Mouse (Mus musculus) regulatory T cell (primary cell): ENCODE data around the gene Ccni.

Experiments used
- in situ Hi-C: fragments of 300-600 bp; cut with MboI, MseI; formaldehyde crosslinking; loops from one replicate; pipeline ENCODE4 v1.15.1; 2025; ENCODE audit warnings: high pct_unique_total_duplicates

Ccni gene

DNA sequence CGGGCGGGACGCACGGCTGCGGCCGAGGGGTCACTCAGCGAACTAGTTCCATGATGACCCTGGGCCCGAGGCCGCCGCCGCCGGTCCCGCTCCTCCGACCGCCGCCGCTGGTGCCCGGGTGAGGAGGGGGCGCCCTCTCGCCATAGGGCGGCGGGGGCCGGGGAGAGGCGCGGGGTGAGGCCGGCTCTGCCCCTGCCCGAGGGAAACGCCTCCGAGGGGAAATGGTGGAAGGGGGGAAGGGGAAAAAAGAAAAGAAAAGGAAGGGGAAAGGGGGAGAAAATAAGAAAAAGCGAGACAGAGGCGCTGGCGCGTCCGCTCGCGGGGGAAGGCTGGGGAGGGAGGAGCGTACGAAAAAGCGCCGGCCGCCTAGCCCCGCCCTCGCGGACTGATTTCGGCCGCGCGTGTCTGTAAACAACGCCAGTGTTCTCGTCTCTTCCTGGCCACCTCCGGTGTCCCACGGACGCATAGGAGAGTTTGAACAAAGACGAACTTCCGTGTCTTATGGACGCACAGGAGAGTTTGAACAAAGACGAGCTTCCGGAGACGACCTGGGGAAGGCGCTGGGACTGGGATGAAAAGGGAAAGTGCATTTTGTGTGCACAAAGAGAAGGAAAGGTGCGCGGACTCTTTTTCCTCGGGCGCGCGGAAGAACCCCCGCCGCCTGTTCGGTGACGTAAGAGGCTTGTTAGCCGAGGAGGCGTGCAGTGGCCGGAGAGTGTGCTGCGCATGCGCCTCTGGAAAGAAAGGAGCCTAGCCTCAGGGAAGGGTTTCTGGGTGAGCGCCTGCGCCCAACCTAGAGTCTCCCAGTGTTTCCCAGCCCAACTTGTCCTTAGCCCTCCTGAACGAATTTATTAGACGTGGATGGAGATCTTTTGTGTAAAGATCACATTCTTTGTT, at the start of gene Ccni, which contains the start of gene 2010109A12Rik:
Gene Ccni, minus strand, starts transcription at position 387 of the 897 bp plus-strand sequence.
Gene 2010109A12Rik, plus strand, starts transcription at position 410 of the 897 bp plus-strand sequence.
- in situ Hi-C loops = no loop called here

GRCm38 (mm10) chr5:93255759-93256265, 49.5 kb upstream of the Ccni start:
- in situ Hi-C loops = no loop called here

GRCm38 (mm10) chr5:93251001-93251760, 44.9 kb upstream of the Ccni start:
- in situ Hi-C loops = no loop called here

DNA sequence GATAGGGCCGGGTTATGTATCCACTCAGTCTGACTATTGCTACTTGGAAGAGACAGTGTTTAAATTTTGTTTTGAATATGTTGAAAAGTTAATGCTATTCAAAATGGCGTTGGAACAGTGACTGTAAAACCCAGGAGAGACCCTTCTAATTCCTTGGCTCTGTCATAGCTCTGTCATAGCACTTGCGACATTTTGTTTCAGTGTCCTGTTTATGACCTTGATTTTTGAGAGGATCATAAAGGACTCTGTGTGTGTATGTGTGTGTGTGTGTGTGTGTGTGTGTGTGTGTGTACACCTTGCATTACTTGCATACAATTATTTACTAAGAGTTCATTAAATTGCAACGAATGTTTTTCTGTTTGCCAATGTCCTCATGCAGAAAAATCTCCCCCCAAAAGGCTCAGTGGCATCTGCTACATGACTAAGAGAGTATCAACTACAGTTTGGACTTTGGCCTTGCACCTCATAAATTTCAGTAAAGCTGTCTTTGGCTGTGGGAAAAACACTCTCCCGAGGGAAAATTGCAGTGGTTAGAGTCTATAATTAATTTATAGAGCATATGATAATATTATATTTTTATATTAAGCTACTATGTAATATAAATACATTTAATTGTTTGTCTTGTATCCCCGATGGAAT, 43.8 kb upstream of the Ccni start:
- in situ Hi-C loops = no loop called here

GRCm38 (mm10) chr5:93245280-93245679, 39.0 kb upstream of the Ccni start:
- in situ Hi-C loops = no loop called here

GRCm38 (mm10) chr5:93239590-93240544, 33.6 kb upstream of the Ccni start:
- in situ Hi-C loops = no loop called here

DNA sequence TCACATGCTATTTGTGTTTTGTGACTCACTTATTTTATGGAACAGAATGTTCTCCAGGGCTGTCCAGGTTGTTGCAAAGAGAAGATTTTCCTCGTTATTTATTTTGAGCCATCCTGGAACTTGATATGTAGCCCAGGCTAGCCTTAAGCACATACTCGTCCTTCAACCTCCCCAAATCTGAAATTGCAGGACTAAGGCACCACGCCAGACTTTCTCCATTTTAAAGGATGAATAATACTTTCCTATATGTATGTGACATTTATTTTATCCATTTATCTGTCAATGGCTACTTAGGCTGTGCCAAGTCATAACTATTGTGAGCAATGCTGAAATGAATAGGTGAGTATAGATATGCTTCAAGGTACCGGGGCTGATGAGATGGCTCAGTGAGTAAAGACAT, 30.2 kb upstream of the Ccni start:
- in situ Hi-C loops = no loop called here

DNA sequence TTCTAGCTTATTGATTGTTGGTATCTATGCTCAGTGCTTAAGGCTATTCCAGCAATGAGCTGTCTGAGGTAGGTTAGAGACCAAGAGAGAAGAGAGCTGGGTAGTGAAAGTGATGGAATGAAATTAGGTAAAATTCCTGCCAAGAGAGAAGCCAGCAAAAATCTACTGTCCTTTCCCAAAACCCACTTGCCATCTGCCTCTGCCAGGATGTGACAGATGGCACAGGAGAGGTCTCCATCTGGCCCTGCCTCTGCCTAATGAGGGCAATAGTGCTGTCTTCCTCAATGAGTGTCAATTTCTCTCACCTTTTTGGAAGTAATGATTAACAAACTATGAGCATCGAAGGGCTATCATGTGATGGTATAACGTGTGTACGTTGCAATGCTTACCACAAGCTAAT, 29.6 kb upstream of the Ccni start:
- in situ Hi-C loops = no loop called here

DNA sequence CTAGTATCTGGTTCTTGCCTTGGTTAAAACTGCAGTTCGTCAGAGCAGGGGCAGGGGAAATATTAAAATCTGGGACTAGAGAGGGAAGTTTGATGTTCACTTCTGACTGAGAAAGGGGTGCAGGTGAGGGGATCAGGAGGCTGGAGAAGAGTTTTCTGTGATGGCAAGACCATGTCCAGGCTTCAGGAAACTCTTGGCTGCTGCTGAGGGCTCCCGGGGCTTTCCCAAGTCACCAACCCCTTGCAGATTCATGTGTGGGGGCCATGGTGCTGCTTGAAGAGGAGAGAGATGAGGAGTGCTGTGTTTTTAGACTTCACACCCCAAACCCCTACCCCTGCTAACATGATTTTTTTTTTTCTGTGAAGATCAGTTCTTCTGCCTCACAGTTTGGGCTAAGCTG, 28.3 kb upstream of the Ccni start:
- in situ Hi-C loops = no loop called here

DNA sequence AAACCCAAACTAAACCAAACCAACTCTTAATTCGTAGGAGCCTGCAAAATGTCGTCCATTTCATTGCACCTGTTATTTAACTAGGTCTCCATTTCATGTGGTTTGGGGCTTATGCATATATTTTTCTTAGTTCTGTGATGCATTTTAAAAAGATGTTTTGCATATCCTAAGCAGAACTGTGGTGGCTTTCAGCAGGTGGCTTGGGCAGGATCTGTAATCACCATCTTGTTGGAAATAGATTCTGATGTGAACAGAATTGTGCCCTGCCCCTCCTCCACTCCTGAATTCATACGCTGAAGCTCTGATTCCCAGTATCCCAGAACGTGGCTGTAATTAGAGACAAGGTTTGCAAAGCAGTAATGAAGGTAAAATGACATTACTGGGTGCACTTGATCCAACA, 27.8 kb upstream of the Ccni start:
- in situ Hi-C loops = no loop called here

- in situ Hi-C loops = no loop called here
Measured at GRCm38 (mm10) chr5:93232838-93233237, 26.5 kb upstream of the Ccni start.

GRCm38 (mm10) chr5:93231721-93232120, 25.4 kb upstream of the Ccni start:
- in situ Hi-C loops = no loop called here

DNA sequence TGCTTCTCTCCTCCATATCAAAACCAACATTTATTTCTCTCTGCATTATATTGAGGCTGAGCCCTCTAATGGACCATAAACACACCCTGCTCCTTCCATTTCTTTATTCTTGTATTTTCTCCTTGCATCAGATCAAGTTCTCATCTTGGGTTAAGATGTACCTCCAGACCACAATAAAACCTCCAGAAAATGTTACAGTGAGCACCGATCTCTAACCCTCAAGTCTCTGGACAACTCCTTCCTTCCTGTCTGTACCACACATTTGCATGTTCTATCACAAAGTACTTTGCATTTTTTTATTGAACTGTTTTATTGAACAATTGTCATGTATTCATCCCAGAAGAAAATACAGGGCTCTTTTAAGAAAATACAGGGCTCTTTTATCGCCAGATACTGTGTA, 23.2 kb upstream of the Ccni start:
- in situ Hi-C loops = no loop called here

DNA sequence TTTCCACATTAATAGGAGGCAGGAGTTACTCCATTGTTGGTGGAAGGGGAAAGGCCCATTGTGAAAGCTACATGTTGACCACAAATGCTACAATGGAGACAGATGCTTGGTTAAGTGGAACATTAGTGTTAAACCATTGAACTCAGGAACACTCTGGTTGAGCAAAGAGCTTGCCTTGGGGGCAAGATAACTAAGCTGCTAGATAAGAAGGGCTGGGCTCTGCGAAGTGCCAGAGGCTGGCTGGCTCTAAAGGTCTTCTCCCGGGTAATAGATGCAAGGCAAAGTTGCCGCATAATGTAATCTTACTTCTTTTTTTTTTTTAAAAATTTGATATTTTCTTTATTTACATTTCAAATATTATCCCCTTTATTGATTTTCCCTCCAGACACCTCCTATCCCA, 20.9 kb upstream of the Ccni start:
- in situ Hi-C loops = no loop called here

- in situ Hi-C loops = no loop called here
Measured at GRCm38 (mm10) chr5:93224549-93224948, 18.3 kb upstream of the Ccni start.

DNA sequence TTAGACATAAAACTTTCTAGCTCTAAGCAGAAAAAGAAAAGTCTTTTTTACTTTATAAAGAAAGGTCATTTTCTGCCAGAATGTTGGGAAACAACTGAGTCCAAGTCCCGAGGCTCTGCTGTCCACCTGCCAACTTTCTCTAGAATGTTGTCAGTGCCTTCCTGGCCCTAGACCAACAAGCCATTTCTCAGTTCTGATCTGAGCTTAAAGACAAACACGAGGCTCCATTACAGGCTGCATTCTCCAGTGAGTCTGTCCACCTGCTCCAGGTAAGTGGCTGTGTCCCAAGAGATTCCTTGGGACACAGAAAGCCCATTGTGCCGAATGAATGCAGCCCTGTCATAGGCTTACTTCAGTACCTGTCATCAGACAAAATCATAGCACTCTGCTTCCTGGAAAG, 15.4 kb upstream of the Ccni start:
- in situ Hi-C loops = no loop called here

DNA sequence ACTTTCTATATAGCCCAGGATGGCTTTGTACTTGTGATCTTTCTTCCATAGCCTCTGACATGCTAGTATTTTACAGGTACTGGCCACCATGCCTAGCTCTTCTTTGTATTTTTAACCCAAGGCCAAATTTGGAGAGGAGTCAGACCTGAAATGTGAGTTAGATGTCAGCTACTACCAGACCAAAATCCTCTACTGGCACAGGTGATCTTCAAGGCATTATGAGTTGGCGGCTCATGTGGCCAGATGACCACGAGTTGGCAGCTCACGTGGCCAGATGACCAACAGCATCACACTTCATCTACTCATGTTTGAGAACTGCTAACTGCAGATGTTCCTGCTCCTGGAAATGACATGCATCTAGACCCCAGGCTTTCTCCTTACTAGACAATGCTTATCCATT, 12.1 kb upstream of the Ccni start:
- in situ Hi-C loops = no loop called here

DNA sequence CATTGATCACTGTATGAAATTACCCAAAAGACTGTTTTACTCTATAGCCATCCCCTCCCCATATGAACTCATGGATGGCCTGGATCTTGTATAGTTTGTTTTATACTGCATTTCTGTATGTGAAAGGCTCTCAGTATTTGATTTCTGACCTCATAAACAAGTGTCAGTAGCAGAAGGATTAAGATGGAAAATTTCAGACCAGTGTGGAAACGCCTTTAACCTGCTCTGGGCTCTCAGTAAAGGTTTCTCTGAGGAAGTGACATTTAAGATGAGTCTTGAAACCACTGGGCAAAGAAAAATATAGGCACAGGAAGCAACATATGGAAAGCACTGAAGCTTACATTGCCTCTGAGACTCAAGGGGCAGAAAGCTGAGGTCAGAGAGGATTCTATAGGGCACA, 1.3 kb upstream of the Ccni start:
- in situ Hi-C loops = no loop called here

- in situ Hi-C loops = no loop called here
Measured at GRCm38 (mm10) chr5:93207006-93207348, 682 bp upstream of the Ccni start.

- in situ Hi-C loops = no loop called here
Measured at GRCm38 (mm10) chr5:93205371-93206108, 755 bp downstream of the Ccni start.
